Mouse (Mus musculus): ENCODE measurements at regions not wholly inside any gene's neighbourhood (a gene's known extent, or its start where the extent isn't known, plus 50 kb on each side); places are given as distances from the start of the nearest gene placed in this dataset.

- DNase-seq, result no peak
Measured at GRCm38 (mm10) chr6:67113261-67113660, 76.0 kb upstream of the Gadd45a start.

GRCm38 (mm10) chr6:67112311-67112710 lies 75.1 kb upstream of the Gadd45a start:
- DNase-seq, result no peak

DNA sequence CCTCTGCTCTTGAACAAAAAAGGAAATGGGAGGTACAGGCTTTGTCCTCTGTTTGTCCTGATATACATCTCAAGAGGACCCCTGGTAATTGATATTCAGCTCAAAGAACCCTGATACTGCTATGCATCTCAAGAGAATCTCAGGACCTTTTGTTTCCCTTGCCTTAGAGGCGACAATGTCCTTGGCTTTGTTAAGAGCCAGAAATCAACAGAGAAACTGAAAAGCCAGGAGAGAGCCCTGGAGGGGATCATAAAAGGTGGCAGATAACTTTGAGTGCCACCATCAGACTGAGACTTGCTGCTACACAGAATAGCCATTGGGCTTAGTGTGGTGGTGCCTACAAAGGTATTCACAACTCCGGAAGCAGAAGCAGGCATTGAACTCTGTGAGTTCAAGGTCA lies 74.3 kb upstream of the Gadd45a start:
- no peak for DNase-seq

DNA sequence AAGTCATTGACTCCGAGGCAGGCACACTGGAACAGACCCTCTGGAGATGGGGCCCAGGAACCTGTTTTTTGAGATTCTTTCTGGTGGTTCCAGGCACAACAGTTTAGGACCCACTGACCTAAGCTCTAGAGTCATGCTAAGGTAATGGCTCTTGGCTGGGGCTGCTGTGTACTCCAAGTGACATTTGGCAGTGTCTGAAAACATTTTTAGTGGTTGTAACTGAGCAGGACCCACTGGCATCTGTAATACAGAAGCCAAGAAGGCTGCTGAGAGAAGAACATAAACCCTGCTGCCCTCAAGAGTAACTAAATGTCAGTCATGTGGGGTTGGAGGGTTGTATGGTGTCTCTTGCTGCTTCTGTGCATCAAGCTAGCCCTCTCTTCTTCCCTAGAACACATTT lies 73.1 kb upstream of the Gadd45a start:
- DNase-seq, result no peak

GRCm38 (mm10) chr6:67109774-67110173 lies 72.5 kb upstream of the Gadd45a start:
- DNase-seq, result no peak

DNA sequence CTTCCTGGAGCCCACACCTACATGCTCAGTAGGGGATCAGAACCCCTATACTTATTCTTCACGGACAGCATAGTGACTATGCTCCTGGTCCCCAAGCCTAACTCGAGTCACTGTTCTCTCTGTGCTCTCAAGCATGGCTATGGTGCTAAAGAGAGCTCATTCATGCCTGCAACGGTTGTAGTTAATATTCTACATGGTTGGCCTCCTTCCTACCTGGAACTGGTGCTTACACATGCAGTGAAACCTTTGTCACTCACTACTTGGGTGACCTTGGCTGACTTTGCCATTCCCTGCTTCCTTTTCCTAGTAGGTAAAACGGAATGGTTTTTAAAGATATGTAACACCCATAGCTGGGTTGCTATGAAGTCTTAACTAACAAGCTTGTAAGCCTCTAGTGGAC lies 70.3 kb upstream of the Gadd45a start:
- DNase-seq, result no peak

DNA sequence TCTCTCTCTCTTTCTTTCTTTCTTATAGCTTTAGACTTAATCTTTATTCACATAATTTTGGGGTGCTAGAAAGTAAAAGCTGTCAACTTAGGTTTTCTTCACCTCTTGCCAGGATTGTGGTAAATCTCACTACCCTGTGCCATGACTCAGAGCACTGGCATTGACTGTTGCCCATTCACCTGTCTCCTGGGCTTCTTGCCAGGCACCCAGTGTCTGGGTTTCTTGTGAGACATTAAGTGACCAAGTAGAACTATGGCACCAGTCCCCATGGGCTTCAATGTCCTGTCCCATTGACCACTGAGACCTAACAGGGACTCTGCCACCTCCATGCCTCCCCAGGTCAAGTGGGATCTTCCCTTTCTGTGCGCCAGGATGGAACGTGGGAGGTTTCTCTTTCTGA lies 69.2 kb upstream of the Gadd45a start:
- no peak for DNase-seq

DNA sequence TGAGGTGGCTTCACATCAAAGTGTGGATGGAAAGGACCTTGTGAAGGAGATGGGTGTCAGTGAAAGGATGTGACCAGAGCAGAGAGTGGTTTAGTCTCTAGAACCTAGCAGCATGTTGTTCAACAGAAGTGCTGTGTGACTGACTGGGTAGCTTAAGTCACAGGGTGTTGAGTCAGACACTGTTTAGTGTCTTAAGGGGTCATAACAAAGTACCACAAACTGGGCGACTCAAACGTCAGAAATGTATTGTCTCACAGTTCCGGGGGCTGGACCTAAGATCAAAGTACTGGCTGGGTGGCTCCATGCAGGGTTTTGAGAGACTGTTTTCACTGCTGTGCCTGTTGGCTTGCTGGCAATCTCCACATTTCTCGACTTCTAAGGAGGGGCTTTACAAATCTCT lies 68.1 kb upstream of the Gadd45a start:
- DNase-seq, result no peak

DNA sequence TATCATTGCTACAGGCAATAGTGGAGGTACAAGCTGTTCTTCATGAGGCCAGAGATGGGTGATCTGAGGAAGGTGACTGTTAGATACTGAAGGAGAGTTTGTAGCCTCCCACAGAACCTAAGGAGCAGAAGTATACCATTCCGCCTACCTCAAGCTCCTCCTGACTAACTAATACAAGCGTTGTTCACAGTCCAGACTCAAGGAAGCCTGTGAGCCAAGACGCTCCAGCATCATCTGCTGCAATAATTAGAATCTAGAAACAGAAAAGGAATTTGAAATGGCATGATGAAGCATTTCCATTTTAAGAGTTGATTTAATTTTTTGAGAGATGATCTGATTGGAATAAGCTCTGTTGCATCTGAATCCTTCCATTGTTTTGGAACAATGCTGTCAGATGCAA lies 66.9 kb upstream of the Gadd45a start:
- DNase-seq, result no peak

GRCm38 (mm10) chr6:67102541-67103134 lies 65.4 kb upstream of the Gadd45a start:
- peak; percentile 34 for DNase-seq

GRCm38 (mm10) chr6:67102014-67102413 lies 64.8 kb upstream of the Gadd45a start:
- DNase-seq, result peak; percentile 28

- DNase-seq, result no peak
Measured at GRCm38 (mm10) chr6:67094426-67094825, 57.2 kb upstream of the Gadd45a start.

GRCm38 (mm10) chr6:67093128-67093527 lies 55.9 kb upstream of the Gadd45a start:
- no peak for DNase-seq

DNA sequence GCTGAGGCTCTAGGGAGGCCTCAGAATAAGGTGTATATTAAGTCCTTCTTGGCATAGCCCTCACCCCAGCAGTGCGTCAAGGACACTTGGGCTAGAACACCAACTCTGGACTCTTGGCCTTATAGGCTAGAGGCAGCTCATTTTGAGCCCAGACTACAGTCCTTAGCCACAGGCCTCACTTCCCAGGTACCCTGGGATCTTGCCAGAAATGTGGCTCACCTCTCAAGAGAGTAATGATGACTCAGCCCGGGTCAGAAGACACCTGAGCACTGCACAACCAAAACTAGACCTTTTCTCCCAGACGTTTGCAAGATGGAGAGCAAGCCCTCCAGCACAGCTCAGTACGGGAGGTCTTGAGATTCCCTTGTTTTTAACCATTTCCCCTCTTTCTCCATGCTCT lies 52.9 kb upstream of the Gadd45a start:
- DNase-seq, result peak; percentile 34

- DNase-seq, result peak; percentile 58
Measured at GRCm38 (mm10) chr6:67089530-67090140, 52.4 kb upstream of the Gadd45a start.

DNA sequence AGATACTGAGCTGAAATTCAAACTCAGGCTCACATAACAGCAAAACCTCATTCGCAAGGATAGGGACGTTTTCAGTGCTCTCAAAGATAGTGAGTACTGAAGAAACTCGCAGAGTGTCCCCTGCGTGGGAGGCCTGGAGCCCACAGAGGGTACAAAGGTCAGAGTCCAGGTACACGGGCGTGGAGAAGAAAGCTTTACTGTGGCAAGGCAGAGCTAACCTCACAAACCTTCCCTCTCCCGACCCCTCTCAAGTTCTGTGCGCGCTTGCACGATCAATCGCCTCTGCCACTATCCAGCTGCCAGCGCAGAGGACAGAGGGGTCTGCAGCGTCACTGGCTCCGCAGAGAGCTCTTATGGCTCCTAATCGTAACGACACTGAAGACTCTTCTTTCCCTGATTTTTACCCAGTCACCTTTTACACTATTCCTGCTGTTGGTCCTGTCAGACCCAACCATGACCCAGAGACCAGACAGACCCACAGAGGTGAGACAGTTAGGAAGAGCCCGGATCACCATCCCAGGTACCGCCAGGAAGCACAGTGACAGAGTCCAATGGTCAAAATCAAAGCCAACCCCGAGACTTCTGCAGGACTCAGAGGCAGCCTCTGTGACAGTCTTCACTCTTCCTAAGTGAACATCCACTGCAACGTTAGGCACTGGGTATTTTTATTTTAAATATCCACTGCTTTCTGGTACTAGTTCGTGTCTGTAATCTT lies 51.6 kb upstream of the Gadd45a start:
- no peak for DNase-seq

GRCm38 (mm10) chr6:67087837-67088440 lies 50.7 kb upstream of the Gadd45a start:
- no peak for DNase-seq

GRCm38 (mm10) chr6:67087393-67087792 lies 50.1 kb upstream of the Gadd45a start:
- no peak for DNase-seq

Data from cerebellum, adult 9-11 months (tissue).